Mouse (Mus musculus): ENCODE results near the gene Ctsz. TPM values are rescaled to one million over a fixed set of nuclear protein-coding genes. Genes with fewer than 3 reads are reported as not detected.
A peak's percentile ranks its signal among the peaks of the same experiment; 100 is the strongest.

The Ctsz gene
- 273 to 400 TPM (median 362 TPM) in 3 replicates for total RNA-seq (2017)

GRCm38 (mm10) chr2:174438737-174439449, at the start of gene Ctsz:
TSS of gene Ctsz (minus strand) at chr2:174439039.
- ATAC-seq (replicated peaks; ENCODE audit: insufficient number of reproducible peaks, low FRiP score, low TSS enrichment, poor library complexity, severe bottlenecking): peak; percentile 22

- no peak for ATAC-seq (replicated peaks; ENCODE audit: insufficient number of reproducible peaks, low FRiP score, low TSS enrichment, poor library complexity, severe bottlenecking)
Measured at GRCm38 (mm10) chr2:174487005-174487404, 48.2 kb upstream of the Ctsz start.

- no peak for ATAC-seq (replicated peaks; ENCODE audit: insufficient number of reproducible peaks, low FRiP score, low TSS enrichment, poor library complexity, severe bottlenecking)
Measured at GRCm38 (mm10) chr2:174478746-174479145, 39.9 kb upstream of the Ctsz start.

GRCm38 (mm10) chr2:174477543-174478319, 38.9 kb upstream of the Ctsz start:
- ATAC-seq (replicated peaks; ENCODE audit: insufficient number of reproducible peaks, low FRiP score, low TSS enrichment, poor library complexity, severe bottlenecking): no peak

GRCm38 (mm10) chr2:174473550-174473927, 34.7 kb upstream of the Ctsz start:
- ATAC-seq (replicated peaks; ENCODE audit: insufficient number of reproducible peaks, low FRiP score, low TSS enrichment, poor library complexity, severe bottlenecking): no peak

GRCm38 (mm10) chr2:174472818-174473549, 34.1 kb upstream of the Ctsz start, which contains the start of gene Prelid3b:
TSS of gene Prelid3b (minus strand) at chr2:174473081.
- ATAC-seq (replicated peaks; ENCODE audit: insufficient number of reproducible peaks, low FRiP score, low TSS enrichment, poor library complexity, severe bottlenecking): peak; percentile 83

GRCm38 (mm10) chr2:174472407-174472806, 33.6 kb upstream of the Ctsz start:
- ATAC-seq (replicated peaks; ENCODE audit: insufficient number of reproducible peaks, low FRiP score, low TSS enrichment, poor library complexity, severe bottlenecking): peak; percentile 10; the same call in 1 of the 2 replicates

- no peak for ATAC-seq (replicated peaks; ENCODE audit: insufficient number of reproducible peaks, low FRiP score, low TSS enrichment, poor library complexity, severe bottlenecking)
Measured at GRCm38 (mm10) chr2:174470786-174471405, 32.1 kb upstream of the Ctsz start.

GRCm38 (mm10) chr2:174470333-174470732, 31.5 kb upstream of the Ctsz start:
- ATAC-seq (replicated peaks; ENCODE audit: insufficient number of reproducible peaks, low FRiP score, low TSS enrichment, poor library complexity, severe bottlenecking): no peak

GRCm38 (mm10) chr2:174463789-174464523, 25.1 kb upstream of the Ctsz start, which contains the start of gene Atp5e:
TSS of gene Atp5e (minus strand) at chr2:174464105.
- ATAC-seq (replicated peaks; ENCODE audit: insufficient number of reproducible peaks, low FRiP score, low TSS enrichment, poor library complexity, severe bottlenecking): peak; percentile 98

GRCm38 (mm10) chr2:174463370-174463769, 24.5 kb upstream of the Ctsz start:
- no peak for ATAC-seq (replicated peaks; ENCODE audit: insufficient number of reproducible peaks, low FRiP score, low TSS enrichment, poor library complexity, severe bottlenecking)

GRCm38 (mm10) chr2:174459365-174459764, 20.5 kb upstream of the Ctsz start:
- no peak for ATAC-seq (replicated peaks; ENCODE audit: insufficient number of reproducible peaks, low FRiP score, low TSS enrichment, poor library complexity, severe bottlenecking)

- 0 out of 2 replicates have a peak, but pooled peaks have one; percentile 22 for ATAC-seq (replicated peaks; ENCODE audit: insufficient number of reproducible peaks, low FRiP score, low TSS enrichment, poor library complexity, severe bottlenecking)
Measured at GRCm38 (mm10) chr2:174453681-174454080, 14.8 kb upstream of the Ctsz start.

GRCm38 (mm10) chr2:174450353-174450752, 11.5 kb upstream of the Ctsz start, which contains the start of gene Tubb1:
TSS of gene Tubb1 (plus strand) at chr2:174450695.
- no peak for ATAC-seq (replicated peaks; ENCODE audit: insufficient number of reproducible peaks, low FRiP score, low TSS enrichment, poor library complexity, severe bottlenecking)

GRCm38 (mm10) chr2:174448405-174448804, 9.6 kb upstream of the Ctsz start:
- ATAC-seq (replicated peaks; ENCODE audit: insufficient number of reproducible peaks, low FRiP score, low TSS enrichment, poor library complexity, severe bottlenecking): no peak

- no peak for ATAC-seq (replicated peaks; ENCODE audit: insufficient number of reproducible peaks, low FRiP score, low TSS enrichment, poor library complexity, severe bottlenecking)
Measured at GRCm38 (mm10) chr2:174446905-174447304, 8.1 kb upstream of the Ctsz start.

GRCm38 (mm10) chr2:174446492-174446891, 7.7 kb upstream of the Ctsz start:
- ATAC-seq (replicated peaks; ENCODE audit: insufficient number of reproducible peaks, low FRiP score, low TSS enrichment, poor library complexity, severe bottlenecking): no peak

GRCm38 (mm10) chr2:174445018-174445417, 6.2 kb upstream of the Ctsz start:
- ATAC-seq (replicated peaks; ENCODE audit: insufficient number of reproducible peaks, low FRiP score, low TSS enrichment, poor library complexity, severe bottlenecking): no peak

All from monocyte, adult 5-6 weeks (primary cell).